Mouse (Mus musculus) kidney, adult 11 months (tissue): Measurements from ENCODE around the gene Akr1b8.
"Not testable (repeated sequence)": the region's sequence is repeated elsewhere in the genome, so short reads cannot be mapped to it uniquely, and the experiment has no call there.

ENCODE experiments used
- DNase-seq: peaks from one replicate; pipeline ENCODE4 v3.0.0; 2022

The Akr1b8 gene

GRCm38 (mm10) chr6:34350037-34350699 is 3.8 kb upstream of the Akr1b8 start:
- DNase-seq: no peak

DNA sequence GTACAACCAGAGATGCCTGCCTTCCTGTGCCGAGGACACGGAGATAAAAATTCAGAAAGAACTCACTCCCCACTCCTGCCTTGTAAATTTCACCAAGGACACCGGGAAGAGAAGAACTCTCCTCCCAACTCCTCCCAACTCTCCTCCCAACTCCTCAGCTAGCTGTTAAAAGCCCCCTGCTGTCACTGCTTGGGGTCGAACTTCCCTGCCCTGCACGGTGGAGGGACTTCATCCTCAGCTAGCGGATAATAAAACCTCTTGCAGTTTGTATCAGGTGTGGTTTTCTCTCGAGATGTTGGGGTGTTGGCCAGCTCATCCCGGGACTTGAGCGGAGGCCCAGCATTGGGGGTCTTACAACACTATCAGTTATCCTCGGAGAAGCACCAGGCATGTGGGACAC is 2.4 kb upstream of the Akr1b8 start:
- not testable (repeated sequence) for DNase-seq

- no peak for DNase-seq
Observed at GRCm38 (mm10) chr6:34352401-34352800, 1.5 kb upstream of the Akr1b8 start.

- no peak for DNase-seq
Observed at GRCm38 (mm10) chr6:34354354-34355348, 732 bp downstream of the Akr1b8 start.

DNA sequence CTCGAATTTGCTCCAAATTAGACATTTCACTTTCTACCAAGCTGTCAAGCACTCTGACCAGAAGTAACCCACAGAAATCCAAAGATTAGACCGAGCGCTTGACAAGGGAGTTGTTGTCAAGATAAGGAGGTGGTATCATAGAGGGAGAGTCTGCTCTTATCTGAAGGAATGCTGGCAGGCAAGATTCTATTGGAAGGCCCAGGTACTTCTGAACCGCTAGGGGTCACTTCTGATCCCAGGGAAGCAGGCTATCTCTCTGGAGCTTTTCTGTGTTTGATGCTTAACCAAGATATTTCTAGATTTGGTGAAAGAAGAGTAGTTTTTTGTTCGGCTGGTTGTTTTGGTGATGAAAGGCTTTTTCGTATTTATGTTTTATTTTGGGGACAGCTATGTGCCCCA is 1.4 kb downstream of the Akr1b8 start:
- no peak for DNase-seq

DNA sequence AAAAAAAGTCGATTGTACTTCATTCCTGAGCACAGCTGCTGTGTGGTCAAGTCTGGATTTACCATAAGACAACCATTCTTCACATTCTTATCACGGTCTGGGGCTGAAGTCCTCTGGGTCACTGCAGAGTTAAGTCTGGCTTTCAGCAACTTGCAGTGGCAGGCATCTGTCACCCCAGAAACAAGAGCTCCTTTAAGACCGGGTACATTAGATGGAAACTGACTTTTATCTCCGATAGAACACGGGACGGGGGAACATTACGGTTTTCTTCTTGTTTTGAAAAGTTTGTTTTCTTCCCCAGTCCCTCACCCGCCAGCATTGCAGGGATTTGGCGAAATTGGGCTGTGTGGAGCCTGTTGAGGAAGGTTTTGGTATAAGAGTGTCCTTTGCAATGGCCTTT is 1.9 kb downstream of the Akr1b8 start:
- DNase-seq: no peak

DNA sequence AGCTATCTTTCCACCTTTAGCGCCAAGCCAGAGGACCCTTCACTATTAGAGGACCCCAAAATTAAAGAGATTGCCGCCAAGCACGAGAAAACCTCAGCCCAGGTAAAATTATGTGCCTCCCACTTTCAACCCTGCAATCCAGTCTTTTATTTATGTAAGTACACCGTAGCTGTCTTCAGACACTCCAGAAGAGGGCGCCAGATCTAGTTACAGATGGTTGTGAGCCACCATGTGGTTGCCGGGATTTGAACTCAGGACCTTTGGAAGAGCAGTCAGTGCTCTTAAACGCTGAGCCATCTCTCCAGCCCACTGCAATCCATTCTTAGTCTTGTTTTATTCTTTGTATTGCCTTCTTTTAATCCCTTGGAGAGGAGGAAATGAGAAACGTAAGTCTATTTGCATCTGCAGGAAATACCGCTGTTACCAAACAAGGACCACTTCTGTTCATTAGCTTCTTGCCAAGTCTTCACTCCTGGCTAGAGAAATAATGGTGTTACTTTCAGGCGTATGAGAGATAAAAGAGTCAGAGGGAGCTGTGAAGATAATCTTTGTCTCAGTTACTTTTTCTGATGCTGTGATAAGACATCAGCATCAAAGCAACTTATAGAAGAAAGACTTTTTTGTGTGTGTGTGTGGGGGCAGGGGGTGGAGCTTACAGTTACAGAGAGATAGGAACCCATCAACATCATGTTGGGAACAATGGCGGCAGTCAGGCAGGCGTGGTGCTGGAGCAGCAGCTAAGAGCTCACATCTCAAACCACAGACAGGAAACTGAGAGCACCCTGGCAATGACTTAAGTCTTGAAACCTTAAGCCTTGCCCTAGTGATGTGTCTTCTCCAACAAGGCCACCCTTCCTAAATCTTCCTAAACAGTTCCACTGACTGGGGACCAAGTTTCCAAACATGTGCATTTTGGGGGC is 10.6 kb downstream of the Akr1b8 start:
- no peak for DNase-seq

GRCm38 (mm10) chr6:34367998-34368397 is 14.1 kb downstream of the Akr1b8 start:
- DNase-seq: no peak

DNA sequence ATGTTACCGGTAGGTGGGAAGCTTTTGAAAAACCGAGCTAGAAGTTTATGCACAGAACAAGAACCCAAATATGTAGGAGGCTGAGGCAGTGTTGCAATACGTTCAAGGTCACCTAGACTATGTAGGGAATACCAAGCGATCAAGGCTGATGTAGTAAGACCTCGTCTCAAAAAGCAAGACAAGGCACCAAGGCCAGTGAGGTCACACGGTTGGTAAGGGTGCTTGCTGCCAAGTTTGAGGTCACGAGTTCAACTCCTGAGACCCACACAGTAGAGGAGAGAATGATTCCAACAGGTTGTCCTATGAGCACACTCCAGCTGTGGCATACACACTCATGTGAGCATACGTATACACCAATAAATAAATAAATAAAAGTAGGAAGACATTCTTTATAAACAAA is 16.2 kb downstream of the Akr1b8 start:
- DNase-seq: no peak

- peak; percentile 59 for DNase-seq
Observed at GRCm38 (mm10) chr6:34371700-34372351, 17.9 kb downstream of the Akr1b8 start.

DNA sequence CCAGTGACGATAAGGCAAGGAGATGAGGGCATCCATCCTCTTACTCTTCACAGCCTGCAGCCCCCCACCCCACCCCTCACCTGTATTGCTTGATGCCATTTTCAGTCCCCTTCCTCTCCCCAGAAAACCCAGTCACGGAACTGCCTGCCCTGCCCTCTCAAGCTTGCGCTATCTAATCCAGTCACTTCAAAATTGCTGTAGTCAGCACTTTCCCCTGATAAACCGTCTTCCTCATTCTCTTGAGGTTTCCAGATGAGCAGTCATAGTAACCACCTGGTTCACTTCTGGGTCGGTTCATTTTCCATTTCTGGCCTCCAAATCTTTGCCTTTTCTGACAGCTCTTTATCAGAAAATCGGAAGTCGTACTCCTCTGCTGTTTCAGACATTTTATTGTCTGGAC is 19.9 kb downstream of the Akr1b8 start:
- DNase-seq: no peak

DNA sequence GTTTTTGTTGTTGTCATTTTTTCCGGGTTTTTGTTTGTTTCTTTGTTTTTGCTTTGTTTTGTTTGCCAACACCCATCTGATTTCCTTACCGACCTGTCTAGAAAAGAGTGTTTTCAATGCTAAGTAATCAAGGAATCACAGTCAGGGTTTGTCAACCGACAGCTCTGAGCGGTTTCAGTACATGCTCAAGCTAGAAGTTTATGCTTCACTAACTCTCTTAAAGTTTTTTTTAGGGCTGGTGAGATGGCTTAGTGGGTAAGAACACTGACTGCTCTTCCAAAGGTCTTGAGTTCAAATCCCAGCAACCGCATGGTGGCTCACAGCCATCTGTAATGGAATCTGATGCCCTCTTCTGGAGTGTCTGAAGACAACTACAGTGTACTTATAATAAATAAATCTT is 22.0 kb downstream of the Akr1b8 start:
- DNase-seq: not testable (repeated sequence)

- DNase-seq: no peak
Observed at GRCm38 (mm10) chr6:34383401-34383800, 29.5 kb downstream of the Akr1b8 start.

DNA sequence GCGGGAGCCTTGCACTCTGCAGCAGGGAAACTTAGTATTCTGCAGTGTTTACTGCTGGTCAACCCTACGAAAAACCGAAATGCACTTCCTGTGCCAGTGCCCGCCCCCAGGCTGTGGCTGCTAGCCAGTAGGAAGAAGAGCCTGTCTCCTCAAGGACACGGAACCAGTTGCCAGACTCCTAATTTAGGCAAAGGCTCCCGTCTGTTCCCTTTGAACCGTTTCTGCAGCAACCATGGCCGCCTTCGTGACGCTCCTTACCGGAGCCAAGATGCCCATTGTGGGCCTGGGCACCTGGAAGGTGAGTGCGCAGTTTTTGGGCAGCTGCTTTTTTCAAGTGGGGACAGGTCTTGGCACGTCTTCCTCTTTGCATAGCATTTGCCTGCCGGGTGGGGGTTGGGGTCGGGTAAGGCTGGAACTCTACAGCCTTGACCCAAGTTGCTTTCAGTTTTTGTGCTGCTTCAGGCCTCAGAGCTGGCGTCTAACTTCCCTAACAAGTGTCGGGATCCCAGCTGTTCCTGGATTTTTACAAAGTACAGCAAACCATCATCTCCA is 30.3 kb downstream of the Akr1b8 start, which contains the start of gene Akr1b10:
Gene Akr1b10 (plus strand): TSS at position 109 of the 552 bp plus-strand sequence.
- peak; percentile 87 for DNase-seq

- peak; percentile 43 for DNase-seq
Observed at GRCm38 (mm10) chr6:34384701-34385370, 30.9 kb downstream of the Akr1b8 start.

GRCm38 (mm10) chr6:34388420-34389156 is 34.7 kb downstream of the Akr1b8 start:
- no peak for DNase-seq

GRCm38 (mm10) chr6:34395897-34396296 is 42.0 kb downstream of the Akr1b8 start:
- no peak for DNase-seq

- no peak for DNase-seq
Observed at GRCm38 (mm10) chr6:34398431-34398830, 44.5 kb downstream of the Akr1b8 start.

- no peak for DNase-seq
Observed at GRCm38 (mm10) chr6:34399606-34400220, 45.8 kb downstream of the Akr1b8 start.

- DNase-seq: no peak
Observed at GRCm38 (mm10) chr6:34400696-34401095, 46.8 kb downstream of the Akr1b8 start.
